Mouse (Mus musculus): ENCODE results near the gene Lama2.

GRCm38 (mm10) chr10:27207320-27207719, 412.2 kb downstream of the Lama2 start:
- TF ChIP-seq GATA1 (IDR thresholded peaks at IDR 0.05; ENCODE audit: low read length) (no peak), TAL1 (IDR thresholded peaks at IDR 0.05; ENCODE audit: low read length) (no peak)
